Mouse (Mus musculus): Measurements from ENCODE around the gene Rdh16.

- no peak for TF ChIP-seq CTCF (IDR thresholded peaks at IDR 0.05; ENCODE audit: low read depth)
- no peak for TF ChIP-seq EP300 (optimal IDR thresholded peaks at IDR 0.05)
Measured at GRCm38 (mm10) chr10:127888605-127889004, 87.7 kb downstream of the Rdh16 start, which contains the start of gene Rdh7.
